Mouse (Mus musculus) embryonic facial prominence, embryonic 13.5 days (tissue): ENCODE measurements at regions not wholly inside any gene's neighbourhood (a gene's known extent, or its start where the extent isn't known, plus 50 kb on each side); places are given as distances from the start of the nearest gene placed in this dataset.

Experiments
- ATAC-seq: fragments of 200-750 bp; cut with Nextera tagmentation; 2 replicates; pipeline ENCODE4 v1.8.0; 2017; ENCODE audit warnings: low read depth; ENCODE audit not compliant: insufficient number of reproducible peaks, insufficient read depth, low FRiP score, low TSS enrichment
- H3K27ac ChIP-seq: fragments of 300-500 bp; sonication (generic); 2 replicates; pipeline ENCODE4 v1.5.1; 2015; ENCODE audit warnings: moderate library complexity, mild to moderate bottlenecking, inconsistent platforms
- H3K27me3 ChIP-seq: fragments of 300-500 bp; sonication (generic); 2 replicates; pipeline ENCODE4 v1.6.1; 2015; ENCODE audit warnings: mild to moderate bottlenecking, inconsistent platforms
- H3K36me3 ChIP-seq: fragments of 300-500 bp; sonication (generic); 2 replicates; pipeline ENCODE4 v1.6.1; 2015; ENCODE audit warnings: mild to moderate bottlenecking, inconsistent platforms
- H3K4me1 ChIP-seq: fragments of 300-500 bp; sonication (generic); 2 replicates; pipeline ENCODE4 v1.6.1; 2015; ENCODE audit warnings: inconsistent platforms
- H3K4me2 ChIP-seq: fragments of 300-500 bp; sonication (generic); 2 replicates; pipeline ENCODE4 v1.6.1; 2015; ENCODE audit warnings: moderate library complexity, mild to moderate bottlenecking, inconsistent platforms
- H3K4me3 ChIP-seq: fragments of 300-500 bp; sonication (generic); 2 replicates; pipeline ENCODE4 v1.5.1; 2015; ENCODE audit warnings: mild to moderate bottlenecking, inconsistent platforms
- H3K9ac ChIP-seq: fragments of 300-500 bp; sonication (generic); 2 replicates; pipeline ENCODE4 v1.6.1; 2015; ENCODE audit warnings: mild to moderate bottlenecking, inconsistent platforms
- H3K9me3 ChIP-seq: fragments of 300-500 bp; sonication (generic); 2 replicates; pipeline ENCODE4 v1.6.1; 2016; ENCODE audit warnings: inconsistent platforms
- WGBS: fragments of 180-500 bp; shearing (Covaris S2); methylation state at CpG from one replicate; pipeline ENCODE4 v1.1.7; 2015; ENCODE audit warnings: mixed read lengths; 5-methylcytosine and 5-hydroxymethylcytosine counted together

DNA sequence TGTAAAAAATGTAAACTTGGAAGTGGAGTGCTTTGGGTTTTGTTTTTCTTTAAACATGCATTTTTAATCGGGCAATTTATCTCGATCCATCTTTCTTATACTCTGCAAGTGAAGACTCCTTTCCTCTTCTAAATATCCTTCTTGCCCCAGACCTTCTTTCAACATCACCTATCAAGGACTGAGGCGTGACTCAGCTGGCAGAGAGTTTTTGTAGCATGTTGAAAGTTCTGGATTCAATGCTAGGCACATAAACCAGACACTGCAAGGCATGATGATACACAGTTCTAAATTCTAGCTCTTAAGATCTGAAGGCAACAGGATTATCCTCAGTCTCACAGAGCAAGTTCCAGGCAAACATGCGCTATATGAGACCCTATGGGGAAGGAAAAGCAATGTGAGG, 88.1 kb upstream of the Akirin2 start:
- 86% methylated on average over 4 of the region's 4 CpGs for WGBS
- Histone ChIP-seq H3K4me1 (no peaks in the 10 kb centered on the region), H3K27me3 (no peaks in the 10 kb centered on the region), H3K9me3 (no peaks in the 10 kb centered on the region), H3K4me3 (no peak overlapping the region), H3K4me2 (no peak overlapping the region), H3K9ac (no peak overlapping the region), H3K36me3 (no peaks in the 10 kb centered on the region), H3K27ac (no peak overlapping the region)
- ATAC-seq = no peak

DNA sequence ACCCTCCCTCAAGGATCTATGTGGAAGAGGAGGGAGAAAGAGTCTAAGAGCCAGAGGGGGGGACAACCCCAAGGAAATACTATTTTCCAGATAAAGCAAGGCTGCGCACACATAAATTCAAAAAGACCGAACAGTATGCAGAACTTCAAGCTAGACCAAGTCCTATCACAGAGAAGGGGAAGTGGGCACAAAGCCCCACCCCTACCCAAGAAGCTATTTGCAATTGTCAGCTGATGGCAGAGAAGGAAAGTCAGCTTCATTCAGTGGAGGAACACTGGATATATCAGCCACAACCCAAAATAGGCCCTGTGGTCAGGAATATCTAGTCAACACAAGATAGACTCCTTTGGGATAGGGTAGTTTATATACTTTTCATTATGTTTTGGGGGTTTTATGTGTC, 84.9 kb upstream of the Akirin2 start:
- no peaks in the 10 kb centered on the region for H3K4me1 ChIP-seq
- H3K27ac ChIP-seq = no peak overlapping the region
- H3K27me3 ChIP-seq = no peaks in the 10 kb centered on the region
- no peak overlapping the region for H3K9ac ChIP-seq
- no peak overlapping the region for H3K4me2 ChIP-seq
- no peaks in the 10 kb centered on the region for H3K9me3 ChIP-seq
- 0 out of 2 replicates have a peak, but pooled peaks have one; percentile 20 for ATAC-seq
- no peak overlapping the region for H3K4me3 ChIP-seq
- 93% methylated on average over 2 of the region's 2 CpGs for WGBS
- no peaks in the 10 kb centered on the region for H3K36me3 ChIP-seq

DNA sequence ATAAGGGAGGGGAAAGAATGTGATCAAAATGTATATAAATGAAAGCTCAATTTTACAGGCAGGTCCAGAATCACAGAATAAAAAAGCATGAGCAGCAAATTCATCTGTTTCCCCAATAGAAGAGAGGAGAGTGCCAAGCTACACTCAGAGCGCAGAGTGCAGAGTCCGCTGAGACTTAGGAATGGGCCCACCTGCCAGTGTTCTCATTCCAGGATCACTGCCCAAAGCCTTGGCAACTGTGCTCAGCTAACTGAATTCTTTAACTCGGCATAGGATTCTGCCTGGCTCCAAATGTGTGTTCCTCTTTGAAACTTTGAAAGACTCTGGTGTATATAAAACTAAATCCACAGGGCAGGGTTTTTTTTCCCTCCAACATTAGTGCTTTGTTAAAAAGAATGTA, 84.4 kb upstream of the Akirin2 start:
- 70% methylated on average over 3 of the region's 3 CpGs for WGBS
- no peak overlapping the region for H3K27ac ChIP-seq
- H3K4me1 ChIP-seq = no peaks in the 10 kb centered on the region
- no peaks in the 10 kb centered on the region for H3K27me3 ChIP-seq
- no peaks in the 10 kb centered on the region for H3K9me3 ChIP-seq
- no peak overlapping the region for H3K4me2 ChIP-seq
- no peaks in the 10 kb centered on the region for H3K36me3 ChIP-seq
- no peak overlapping the region for H3K9ac ChIP-seq
- no peak overlapping the region for H3K4me3 ChIP-seq
- ATAC-seq = 0 out of 2 replicates have a peak, but pooled peaks have one; percentile 48

DNA sequence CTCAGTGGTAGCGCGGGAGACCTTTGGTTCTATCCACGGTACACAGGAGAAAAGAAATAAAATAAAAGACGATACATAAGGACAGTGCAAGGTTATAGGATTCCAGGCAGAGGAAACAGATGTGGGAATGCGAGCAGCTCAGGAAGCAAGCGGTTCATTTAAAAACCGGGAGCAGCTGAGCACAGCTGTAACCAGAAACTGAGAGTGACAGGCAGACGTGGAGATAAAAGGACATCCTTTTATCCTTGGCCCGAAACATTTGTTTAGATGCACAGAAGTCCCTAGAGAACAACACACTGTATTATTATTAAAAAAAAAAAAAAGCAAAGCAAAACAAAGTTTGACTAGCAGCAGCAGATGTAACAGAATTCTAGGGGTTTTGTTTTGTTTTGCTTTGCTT, 82.6 kb upstream of the Akirin2 start:
- H3K4me3 ChIP-seq = no peak overlapping the region
- no peaks in the 10 kb centered on the region for H3K36me3 ChIP-seq
- H3K27me3 ChIP-seq = no peaks in the 10 kb centered on the region
- no peak for ATAC-seq
- no peaks in the 10 kb centered on the region for H3K4me1 ChIP-seq
- 41% methylated on average over 9 of the region's 9 CpGs for WGBS
- H3K27ac ChIP-seq = no peak overlapping the region
- H3K4me2 ChIP-seq = no peak overlapping the region
- H3K9ac ChIP-seq = no peak overlapping the region
- H3K9me3 ChIP-seq = no peaks in the 10 kb centered on the region

DNA sequence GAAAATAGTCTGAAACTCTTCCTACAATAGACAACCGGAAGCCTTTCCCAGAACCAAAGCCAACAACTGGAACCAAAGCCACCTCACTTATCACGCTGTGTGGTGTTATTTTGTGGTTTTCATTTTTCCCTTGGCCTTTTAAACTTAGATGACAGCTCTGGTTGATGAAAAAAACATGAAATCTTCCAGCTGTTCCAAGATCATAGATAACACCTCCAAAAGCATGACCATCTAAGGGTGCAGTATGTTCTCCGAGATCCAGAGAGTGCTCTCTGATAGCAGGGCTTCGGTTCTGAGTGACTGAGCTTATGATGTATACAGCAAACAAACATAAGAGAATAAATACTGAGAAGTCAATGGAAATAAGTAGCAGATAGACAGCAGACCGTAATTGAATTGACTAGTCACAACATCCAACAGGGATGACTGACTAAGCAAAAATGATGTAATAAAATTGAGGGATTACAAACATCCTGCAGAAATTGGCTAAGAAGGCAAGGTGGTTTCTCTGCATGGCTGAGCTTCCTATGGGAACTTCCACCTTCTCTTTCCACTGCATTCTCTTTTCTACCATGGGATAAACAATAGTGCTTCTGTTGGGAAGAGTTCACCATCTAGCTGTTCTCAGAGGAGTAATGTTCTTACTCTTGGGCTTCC, 74.8 kb upstream of the Akirin2 start:
- no peaks in the 10 kb centered on the region for H3K36me3 ChIP-seq
- H3K9me3 ChIP-seq = 0 out of 2 replicates have a peak, but pooled peaks cover 4% of the 10 kb centered on the region
- WGBS = 84% methylated on average over 5 of the region's 5 CpGs

DNA sequence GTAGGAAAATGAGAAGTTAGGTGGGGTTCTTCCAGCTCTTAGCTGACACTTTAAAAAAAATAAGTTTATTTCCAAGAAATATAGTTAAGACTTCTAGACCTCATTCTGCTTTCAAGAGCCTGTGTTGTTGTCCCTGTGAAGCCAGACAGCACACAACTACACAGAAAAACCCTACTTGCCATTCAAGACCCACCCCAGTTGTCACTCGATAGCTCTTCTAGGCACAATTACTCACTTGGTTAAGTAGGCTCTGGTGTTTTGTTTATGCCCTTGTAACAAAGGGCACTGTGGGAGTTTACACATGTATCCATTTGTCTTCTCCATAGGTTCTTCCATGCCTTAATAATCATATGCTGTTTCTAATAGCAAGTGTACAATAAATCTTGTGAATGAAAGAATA, 66.5 kb upstream of the Akirin2 start:
- WGBS = 61% methylated on average over 1 of the region's 1 CpGs
- no peaks in the 10 kb centered on the region for H3K36me3 ChIP-seq
- no peaks in the 10 kb centered on the region for H3K9me3 ChIP-seq
- H3K4me2 ChIP-seq = no peak overlapping the region
- no peak for ATAC-seq
- no peaks in the 10 kb centered on the region for H3K27me3 ChIP-seq
- H3K4me1 ChIP-seq = no peaks in the 10 kb centered on the region
- no peak overlapping the region for H3K9ac ChIP-seq
- no peak overlapping the region for H3K4me3 ChIP-seq
- H3K27ac ChIP-seq = no peak overlapping the region

More for the DNA sequence above, 74.8 kb upstream of the Akirin2 start:
- no peaks in the 10 kb centered on the region for H3K4me1 ChIP-seq
- H3K27me3 ChIP-seq = no peaks in the 10 kb centered on the region
- H3K27ac ChIP-seq = no peak overlapping the region
- no peak overlapping the region for H3K4me3 ChIP-seq
- no peak for ATAC-seq
- no peak overlapping the region for H3K4me2 ChIP-seq
- H3K9ac ChIP-seq = no peak overlapping the region

DNA sequence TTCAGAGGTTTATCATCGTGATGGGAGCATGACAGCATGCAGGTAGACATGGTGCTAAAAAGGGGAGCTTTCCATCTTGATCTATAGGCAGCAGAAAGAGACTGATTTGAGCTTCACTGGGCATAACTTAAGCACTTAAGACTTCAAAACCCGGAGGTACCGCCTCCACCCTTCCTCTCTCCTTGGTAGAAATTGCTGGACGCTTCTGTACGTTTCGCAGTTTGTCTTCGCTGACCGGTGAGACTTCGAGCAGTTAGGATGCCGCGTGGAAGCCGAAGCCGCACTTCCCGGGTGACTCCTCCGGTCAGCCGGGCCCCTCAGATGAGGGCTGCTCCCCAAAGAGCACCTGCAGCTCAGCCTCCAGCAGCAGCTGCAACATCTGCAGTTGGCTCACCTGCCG, 65.2 kb upstream of the Akirin2 start:
- H3K27ac ChIP-seq = no peak overlapping the region
- no peaks in the 10 kb centered on the region for H3K4me1 ChIP-seq
- 82% methylated on average over 17 of the region's 17 CpGs for WGBS
- ATAC-seq = no peak
- no peak overlapping the region for H3K9ac ChIP-seq
- no peak overlapping the region for H3K4me2 ChIP-seq
- no peaks in the 10 kb centered on the region for H3K27me3 ChIP-seq
- no peaks in the 10 kb centered on the region for H3K36me3 ChIP-seq
- H3K9me3 ChIP-seq = no peaks in the 10 kb centered on the region
- H3K4me3 ChIP-seq = no peak overlapping the region

DNA sequence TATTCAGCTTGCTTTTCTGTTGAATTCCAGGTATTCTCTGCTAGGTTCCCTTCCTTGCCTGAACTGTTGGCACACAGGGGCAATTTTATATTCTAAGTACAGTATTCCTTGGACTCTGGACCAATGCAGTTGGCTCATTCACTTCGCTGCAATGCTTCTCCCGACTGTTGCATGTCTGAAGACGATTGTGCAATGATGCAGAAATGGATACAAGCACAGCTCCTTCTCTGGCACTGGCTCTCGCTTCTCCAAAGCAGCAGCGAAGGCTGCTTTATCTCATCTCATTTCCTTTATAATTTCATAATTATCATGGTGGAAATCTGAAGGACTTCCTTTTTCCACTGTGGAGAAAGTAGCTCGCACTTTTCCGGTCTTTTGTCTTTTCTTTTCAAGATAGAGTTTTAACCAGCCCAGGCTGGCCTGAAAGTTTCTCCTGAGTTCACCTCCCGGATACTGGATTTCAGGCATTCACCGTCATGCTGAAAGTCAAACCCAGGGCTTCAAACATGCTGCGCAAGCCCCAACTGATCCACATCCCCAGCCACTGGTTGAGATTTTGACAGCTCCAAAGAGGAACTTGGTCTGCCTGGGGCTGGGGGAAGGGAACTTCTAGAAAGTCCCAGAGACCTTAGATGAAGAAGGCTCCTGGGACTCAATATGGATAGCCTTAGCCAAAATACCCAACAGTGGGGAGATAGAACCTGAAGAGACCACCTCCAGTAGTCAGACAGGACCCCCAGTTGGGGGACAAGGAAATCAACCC, 55.6 kb upstream of the Akirin2 start:
- Histone ChIP-seq H3K36me3 (no peaks in the 10 kb centered on the region), H3K27ac (no peak overlapping the region), H3K4me3 (no peak overlapping the region), H3K4me2 (no peak overlapping the region), H3K9ac (no peak overlapping the region), H3K27me3 (no peaks in the 10 kb centered on the region), H3K4me1 (no peaks in the 10 kb centered on the region), H3K9me3 (no peaks in the 10 kb centered on the region)
- no peak for ATAC-seq
- 74% methylated on average over 10 of the region's 10 CpGs for WGBS

DNA sequence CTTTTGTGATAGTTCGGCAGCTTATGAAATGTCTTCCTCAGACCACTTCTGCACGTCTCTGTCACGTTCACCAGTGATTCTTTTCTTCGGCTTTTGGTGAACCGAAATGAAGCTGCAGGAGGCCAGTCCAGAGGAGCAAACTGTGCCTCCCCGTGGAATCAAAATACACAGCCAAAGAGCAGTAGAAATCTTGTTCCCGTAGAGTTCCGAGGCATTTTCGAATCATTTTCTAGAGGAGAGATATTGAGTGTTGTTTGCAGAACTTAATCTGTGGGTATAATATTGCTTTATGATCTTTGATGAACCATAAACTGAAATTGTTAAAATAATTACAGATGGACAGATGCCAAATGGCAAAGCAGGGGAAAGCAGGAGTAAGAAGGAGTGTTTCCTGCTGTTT, 52.4 kb upstream of the Akirin2 start:
- Histone ChIP-seq H3K27me3 (no peaks in the 10 kb centered on the region), H3K9me3 (no peaks in the 10 kb centered on the region), H3K27ac (no peak overlapping the region), H3K4me1 (no peaks in the 10 kb centered on the region), H3K4me3 (no peak overlapping the region), H3K36me3 (no peaks in the 10 kb centered on the region), H3K4me2 (no peak overlapping the region), H3K9ac (no peak overlapping the region)
- WGBS = 89% methylated on average over 9 of the region's 9 CpGs
- no peak for ATAC-seq

DNA sequence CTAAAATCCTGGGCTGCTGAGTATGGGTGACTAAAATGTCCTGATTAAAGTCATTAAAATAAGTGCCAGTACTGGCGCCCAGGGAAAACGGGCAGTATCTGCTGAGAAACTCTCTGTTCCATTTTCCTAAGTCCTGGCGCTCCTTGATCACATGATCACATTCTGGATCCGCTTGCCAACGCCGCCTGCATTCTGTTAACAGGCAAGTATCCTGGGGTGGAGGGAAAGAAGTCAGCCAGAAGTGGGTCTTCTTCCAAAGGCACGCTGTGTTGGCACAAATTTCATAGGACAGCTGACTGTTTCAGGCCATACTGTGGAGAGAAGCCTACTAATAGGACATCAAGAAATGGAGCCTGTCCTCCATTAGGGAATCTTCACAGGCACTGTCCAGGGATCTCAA, 52.0 kb upstream of the Akirin2 start:
- Histone ChIP-seq H3K9ac (no peak overlapping the region), H3K27ac (no peak overlapping the region), H3K4me2 (no peak overlapping the region), H3K9me3 (no peaks in the 10 kb centered on the region), H3K36me3 (no peaks in the 10 kb centered on the region), H3K27me3 (no peaks in the 10 kb centered on the region), H3K4me3 (no peak overlapping the region), H3K4me1 (no peaks in the 10 kb centered on the region)
- WGBS = 89% methylated on average over 7 of the region's 7 CpGs
- ATAC-seq = no peak

DNA sequence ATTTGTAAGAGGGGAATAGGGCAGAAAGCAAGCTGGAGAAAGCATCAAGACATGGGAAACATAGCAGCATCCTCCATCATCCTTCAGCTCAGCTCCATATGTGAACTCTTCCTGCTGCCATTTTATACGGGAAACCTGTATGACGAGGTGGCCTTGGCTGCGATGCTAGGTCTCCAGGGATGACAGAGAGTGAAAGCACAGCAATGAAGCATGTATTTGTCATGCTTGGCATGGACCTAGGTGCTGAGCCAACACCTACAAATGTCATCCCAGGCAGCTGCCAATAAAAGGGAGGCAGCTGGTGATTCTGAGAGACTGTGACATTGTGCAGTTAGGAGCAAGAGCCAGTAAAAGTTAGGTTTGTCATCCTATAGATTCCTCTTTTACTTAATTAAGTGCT, 51.0 kb upstream of the Akirin2 start:
- H3K36me3 ChIP-seq = no peaks in the 10 kb centered on the region
- 96% methylated on average over 3 of the region's 3 CpGs for WGBS

More for the DNA sequence above, 51.0 kb upstream of the Akirin2 start:
- Histone ChIP-seq H3K4me2 (no peak overlapping the region), H3K27ac (no peak overlapping the region), H3K9ac (no peak overlapping the region), H3K9me3 (no peaks in the 10 kb centered on the region), H3K4me1 (no peaks in the 10 kb centered on the region), H3K27me3 (no peaks in the 10 kb centered on the region), H3K4me3 (no peak overlapping the region)
- no peak for ATAC-seq
